8 mouse cellular contexts compared by ENCODE assay signal in genomic region chr2:163787709-163788108, GRCm38 (mm10). TPM values are rescaled to one million over a fixed set of nuclear protein-coding genes. Genes with fewer than 3 reads are reported as not detected.
A peak's percentile ranks its signal among the peaks of the same experiment; 100 is the strongest.
DNase-seq lines count a peak whose midpoint lies in the region; ATAC-seq lines count a peak whose summit lies in the region.

No protein-coding gene starts in this region.

- peak; percentile 51 to 58 for DNase-seq in right cerebral cortex, adult 2 months (ENCODE audit: low spot score in 2 of 2)
- DNase-seq in right cerebral cortex, postnatal 14 days, result no peak
- peak; percentile 36 for DNase-seq in c-Kit-negative CD71-positive TER-119-positive erythroid progenitor cells, embryonic 14.5 days (ENCODE audit: low read depth, low spot score)
- DNase-seq in kidney, adult 11 months, result peak; percentile 16
- DNase-seq in liver, result peak; percentile 47
- DNase-seq in neural tube, embryonic 10.5 days (ENCODE audit: extremely low spot score, low spot score), result peak; percentile 45
- no peak for DNase-seq in ovary, adult 18-20 months (ENCODE audit: low spot score)

- ATAC-seq in erythroid progenitor cell, adult 5-6 weeks (replicated peaks; ENCODE audit: low FRiP score, poor library complexity, severe bottlenecking), result peak; percentile 78

RNA-seq across cellular contexts. Expression of gene Ccn5, which starts 33.0 kb away (rescaled TPM):
- total RNA-seq in erythroid progenitor cell, adult 5-6 weeks (2015; ENCODE audit: low replicate concordance), result 1.4 TPM in 1 of 2 replicates, not detected in the other
- total RNA-seq in erythroid progenitor cell, adult 5-6 weeks (2017; ENCODE audit: low replicate concordance), result not detected in 2 replicates

RNA-seq across cellular contexts. Expression of gene Ada, which starts 37.7 kb away (rescaled TPM):
- total RNA-seq in erythroid progenitor cell, adult 5-6 weeks (2015; ENCODE audit: low replicate concordance), result 6.3 and 9.4 TPM in 2 replicates
- 0.98 and 4.9 TPM in 2 replicates for total RNA-seq in erythroid progenitor cell, adult 5-6 weeks (2017; ENCODE audit: low replicate concordance)

Comparison
In these comparisons a context has a peak if more than half of its experiments do, and no peak if none do; other contexts are left out.
1. DNase-seq: peak in right cerebral cortex, adult 2 months (2 of 2), c-Kit-negative CD71-positive TER-119-positive erythroid progenitor cells, embryonic 14.5 days (single experiment), kidney, adult 11 months (single experiment), liver (single experiment) and neural tube, embryonic 10.5 days (single experiment); none in right cerebral cortex, postnatal 14 days (single experiment) and ovary, adult 18-20 months (single experiment).